Mouse (Mus musculus) stomach, embryonic 15.5 days (tissue): ENCODE results near the gene Foxg1. TPM values are rescaled to one million over a fixed set of nuclear protein-coding genes. Genes with fewer than 3 reads are reported as not detected.

Experiments
- polyA plus RNA-seq: library from polyadenylated mRNA; unstranded; fragments of >200 nt; fragmentation: Nextera tagmentation; extraction: Ambion mirVana; gene quantifications from 2 replicates; pipeline ENCODE4 v1.2.1, GENCODE M21; 2015

Foxg1 gene
- polyA plus RNA-seq, 1 experiment from 2014 or later: 0.06 TPM

Other genes starting within 250 kb of the Foxg1 start
- not detected in 2 replicates for gene Gm43517, start 2.5 kb downstream of the Foxg1 start, polyA plus RNA-seq